Mouse (Mus musculus) thymus, postnatal 10 days (tissue): ENCODE results near the gene Rsbn1l.

Experiments used
- DNase-seq, 2 experiments: peaks; one replicate each; pipeline ENCODE4 v3.0.0; 2021; ENCODE audit warnings: low spot score in 2 of 2

Gene Rsbn1l

GRCm38 (mm10) chr5:20956298-20956697 lies at the start of gene Rsbn1l:
Gene Rsbn1l (minus strand): TSS chr5:20956398.
- DNase-seq, result no peak

- DNase-seq, result peak; percentile 60 to 63
Observed at GRCm38 (mm10) chr5:21002723-21003122, 46.5 kb upstream of the Rsbn1l start.

GRCm38 (mm10) chr5:21001622-21002315 lies 45.6 kb upstream of the Rsbn1l start:
- no peak for DNase-seq

GRCm38 (mm10) chr5:20998427-20998826 lies 42.2 kb upstream of the Rsbn1l start:
- no peak for DNase-seq

DNA sequence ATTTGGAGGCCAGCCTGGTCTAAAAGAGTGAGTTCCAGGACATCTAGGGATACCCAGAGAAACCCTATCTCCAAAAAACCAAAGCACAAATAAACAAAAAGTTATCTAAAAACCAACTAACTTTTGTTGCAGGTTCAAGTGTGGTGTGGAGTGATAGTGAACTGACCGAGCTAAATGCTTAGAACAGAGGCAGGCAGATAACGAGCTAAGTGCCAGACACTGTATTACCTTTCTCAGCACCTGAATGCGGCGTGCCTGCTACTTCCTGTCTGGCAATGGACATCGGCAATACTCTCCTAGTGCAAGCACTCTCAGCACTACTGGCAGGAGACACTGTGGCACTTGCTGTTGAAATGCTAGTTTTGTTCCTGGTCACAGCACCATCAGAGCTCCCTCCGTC lies 41.4 kb upstream of the Rsbn1l start:
- no peak for DNase-seq

- DNase-seq, result no peak
Observed at GRCm38 (mm10) chr5:20990062-20990809, 34.0 kb upstream of the Rsbn1l start.

- no peak for DNase-seq
Observed at GRCm38 (mm10) chr5:20986271-20986670, 30.1 kb upstream of the Rsbn1l start.

DNA sequence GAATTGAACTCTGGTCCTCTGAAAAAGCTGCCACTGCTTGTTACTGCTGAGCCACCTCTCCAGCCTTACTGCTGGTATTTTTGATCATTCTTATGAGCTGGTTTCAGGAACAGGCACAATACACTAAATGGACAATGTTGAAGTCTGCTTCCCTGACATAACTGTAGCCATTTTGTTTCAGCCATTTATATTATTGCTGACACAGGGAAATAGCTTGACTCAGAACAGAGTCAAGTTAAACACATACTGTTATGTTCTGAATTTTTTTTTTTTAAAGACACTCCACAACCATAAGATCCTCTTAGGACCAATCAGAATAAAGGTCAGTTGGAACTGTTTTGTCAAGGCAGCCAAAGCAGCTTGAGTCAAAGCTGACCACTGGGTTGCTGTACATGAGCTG lies 27.3 kb upstream of the Rsbn1l start:
- DNase-seq, result no peak

GRCm38 (mm10) chr5:20974690-20975089 lies 18.5 kb upstream of the Rsbn1l start:
- DNase-seq, result no peak

- no peak for DNase-seq
Observed at GRCm38 (mm10) chr5:20973999-20974398, 17.8 kb upstream of the Rsbn1l start.

DNA sequence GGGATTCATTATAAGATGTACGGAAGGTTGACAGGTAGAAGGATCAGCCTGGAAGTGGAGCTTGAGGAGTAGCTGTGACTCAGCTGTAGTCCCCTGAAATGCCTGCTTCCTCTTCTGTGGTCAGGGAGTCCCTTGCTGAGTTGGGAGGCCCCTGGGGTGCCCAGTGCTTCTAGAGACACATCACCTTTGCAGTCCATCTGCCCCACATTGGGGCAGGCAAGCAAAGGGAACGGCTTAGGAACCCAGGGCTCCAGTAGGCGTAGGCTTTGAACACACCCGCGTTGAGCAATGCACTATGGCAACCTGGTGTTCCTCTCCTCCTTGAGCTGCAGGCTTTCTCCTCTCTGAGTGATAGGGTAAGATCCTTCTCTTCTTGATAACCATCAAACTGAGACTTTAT lies 16.9 kb upstream of the Rsbn1l start:
- DNase-seq, result no peak

DNA sequence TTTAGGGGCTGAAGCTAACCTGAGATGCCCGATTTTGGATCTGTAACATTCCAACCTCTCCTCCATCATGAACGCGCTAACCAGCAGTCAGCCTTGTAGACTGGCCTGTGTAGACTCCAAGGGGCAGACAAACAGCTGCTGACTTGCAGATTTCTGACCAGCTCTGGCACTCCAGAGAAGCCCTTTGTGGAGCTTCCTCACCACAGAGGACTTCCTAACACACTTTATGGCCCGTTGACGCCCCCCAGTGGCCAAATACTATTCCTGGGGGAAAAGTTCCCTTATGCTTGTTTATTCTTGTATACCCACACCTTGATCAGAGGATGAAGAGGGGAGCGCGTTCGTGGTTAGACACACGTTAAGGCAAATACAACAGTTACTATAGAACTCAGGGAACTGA lies 12.8 kb upstream of the Rsbn1l start:
- DNase-seq, result peak; percentile 36 to 67

DNA sequence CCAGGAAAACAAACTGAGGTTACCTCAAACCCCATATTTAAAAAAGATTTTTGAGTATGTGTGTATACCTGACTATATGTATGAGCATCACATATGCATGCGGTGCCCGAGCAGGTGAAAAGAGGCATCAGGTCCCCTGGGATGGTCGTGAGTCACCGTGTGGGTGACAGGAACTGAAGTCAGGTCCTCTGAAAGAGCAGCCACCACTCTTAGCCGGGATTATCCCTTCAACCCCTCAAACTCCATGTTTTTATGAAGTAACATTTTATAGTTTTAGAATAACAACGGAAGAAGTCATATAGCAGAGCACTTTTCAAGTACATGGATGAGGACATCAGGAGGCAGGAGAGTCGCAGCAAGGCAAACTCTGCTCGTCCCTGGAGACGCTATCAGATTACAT lies 12.3 kb upstream of the Rsbn1l start:
- no peak for DNase-seq

GRCm38 (mm10) chr5:20967942-20968341 lies 11.7 kb upstream of the Rsbn1l start:
- DNase-seq, result no peak

GRCm38 (mm10) chr5:20964446-20964845 lies 8.2 kb upstream of the Rsbn1l start:
- no peak for DNase-seq

DNA sequence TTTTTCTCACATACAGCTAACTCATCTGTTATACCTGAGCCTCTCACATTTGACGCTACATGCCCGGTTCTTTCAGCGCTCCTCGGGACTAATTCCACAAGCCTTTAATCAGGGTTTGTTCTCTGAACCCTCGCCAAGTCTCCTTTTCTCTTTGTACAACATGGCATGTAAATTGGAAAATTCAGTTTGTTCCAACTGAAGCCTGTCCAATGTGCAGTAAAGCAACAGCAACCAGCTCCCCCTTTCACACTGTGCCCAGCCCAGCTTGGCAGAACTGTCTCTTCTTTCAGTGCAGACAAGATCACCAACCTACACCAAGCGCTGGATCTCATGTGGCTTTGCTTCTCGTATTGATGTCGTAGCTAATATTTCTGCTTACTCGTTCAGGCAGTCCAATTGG lies 7.1 kb upstream of the Rsbn1l start:
- DNase-seq, result no peak

GRCm38 (mm10) chr5:20960927-20961326 lies 4.7 kb upstream of the Rsbn1l start:
- DNase-seq, result no peak

- no peak for DNase-seq
Observed at GRCm38 (mm10) chr5:20955114-20955835, 923 bp downstream of the Rsbn1l start.

DNA sequence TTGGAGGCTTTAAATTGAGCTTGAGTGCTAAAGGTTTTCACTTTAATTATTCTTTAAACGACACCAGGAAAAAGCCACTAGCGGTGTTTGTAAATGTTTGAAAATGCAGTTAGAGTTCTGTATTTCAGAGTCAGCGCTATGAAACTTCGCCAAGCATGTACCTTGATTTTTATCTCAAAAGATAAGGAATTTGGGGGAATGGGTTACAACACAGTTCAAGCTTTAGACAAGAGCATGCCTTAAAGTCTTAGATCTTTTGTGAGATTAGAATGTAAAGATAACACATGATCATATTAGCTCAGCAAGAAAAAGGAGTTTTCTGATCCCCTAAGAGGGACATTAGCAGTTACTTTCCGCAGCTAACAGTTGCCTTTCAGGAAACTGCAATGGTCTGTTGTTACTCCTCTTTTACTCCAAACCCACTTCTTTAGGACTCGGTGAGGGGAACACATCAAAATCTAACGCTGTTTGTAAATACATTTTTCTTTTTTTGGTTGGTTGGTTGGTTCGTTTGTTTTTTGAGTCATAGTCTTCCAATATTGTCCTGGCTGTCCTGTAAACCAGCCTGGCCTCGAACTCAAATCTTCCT lies 3.8 kb downstream of the Rsbn1l start:
- DNase-seq, result no peak

GRCm38 (mm10) chr5:20951666-20952281 lies 4.4 kb downstream of the Rsbn1l start:
- DNase-seq, result peak; percentile 93 to 94

GRCm38 (mm10) chr5:20950855-20951650 lies 5.1 kb downstream of the Rsbn1l start:
- peak; percentile 44 to 52 for DNase-seq
